Mouse (Mus musculus) bone marrow macrophage, adult 2 months (primary cell): Measurements from ENCODE around the gene Lama2.

Experiments
- CTCF ChIP-seq: IDR thresholded peaks from 2 replicates; pipeline ENCODE4 v1.5.1; 2012; ENCODE audit warnings: low read depth, mild to moderate bottlenecking, low read length, moderate library complexity
- POLR2A ChIP-seq: IDR thresholded peaks from 2 replicates; pipeline ENCODE4 v1.6.1; 2012; ENCODE audit warnings: mild to moderate bottlenecking, low read depth, low read length, borderline replicate concordance

GRCm38 (mm10) chr10:27207320-27207719, 412.2 kb downstream of the Lama2 start:
- no peak for TF ChIP-seq POLR2A
- TF ChIP-seq CTCF = no peak
